Mouse (Mus musculus) testis, postnatal 10 days (tissue): ENCODE data around the gene Cbs.
A peak's percentile ranks its signal among the peaks of the same experiment; 100 is the strongest.

Experiments used
- DNase-seq: peaks from one replicate; pipeline ENCODE4 v3.0.0; 2021; ENCODE audit warnings: low spot score

Cbs gene

GRCm38 (mm10) chr17:31588115-31588514, 48.9 kb downstream of the Cbs start:
- DNase-seq = no peak

GRCm38 (mm10) chr17:31583781-31584180, 53.3 kb downstream of the Cbs start:
- DNase-seq = no peak

- DNase-seq = no peak
Observed at GRCm38 (mm10) chr17:31583185-31583584, 53.9 kb downstream of the Cbs start.

- DNase-seq = no peak
Observed at GRCm38 (mm10) chr17:31580344-31580743, 56.7 kb downstream of the Cbs start.

- DNase-seq = no peak
Observed at GRCm38 (mm10) chr17:31576394-31577175, 60.5 kb downstream of the Cbs start.

GRCm38 (mm10) chr17:31574662-31575061, 62.4 kb downstream of the Cbs start:
- DNase-seq = no peak

- no peak for DNase-seq
Observed at GRCm38 (mm10) chr17:31571689-31572088, 65.3 kb downstream of the Cbs start.

GRCm38 (mm10) chr17:31570321-31570925, 66.6 kb downstream of the Cbs start:
- DNase-seq = peak; percentile 79

- DNase-seq = no peak
Observed at GRCm38 (mm10) chr17:31569756-31570155, 67.3 kb downstream of the Cbs start.

- DNase-seq = no peak
Observed at GRCm38 (mm10) chr17:31566276-31566675, 70.8 kb downstream of the Cbs start.

GRCm38 (mm10) chr17:31565141-31566056, 71.6 kb downstream of the Cbs start:
- peak; percentile 81 for DNase-seq

GRCm38 (mm10) chr17:31564858-31565140, 72.2 kb downstream of the Cbs start:
- DNase-seq = no peak

- peak; percentile 98 for DNase-seq
Observed at GRCm38 (mm10) chr17:31564015-31564857, 72.8 kb downstream of the Cbs start, which contains the start of gene Pknox1. TSS of gene Pknox1 (plus strand) at chr17:31564734.

- peak; percentile 55 for DNase-seq
Observed at GRCm38 (mm10) chr17:31563632-31564014, 73.4 kb downstream of the Cbs start.

- DNase-seq = no peak
Observed at GRCm38 (mm10) chr17:31559021-31559789, 77.8 kb downstream of the Cbs start.
